Mouse (Mus musculus) ES-Bruce4 (cell line): Measurements from ENCODE around the gene Ucp2. TPM values are rescaled to one million over a fixed set of nuclear protein-coding genes. Genes with fewer than 3 reads are reported as not detected.

Source experiments
- H3K27ac ChIP-seq: 2 replicates; pipeline ENCODE4 v1.5.1; 2012; ENCODE audit warnings: low read length, inconsistent platforms; ENCODE audit not compliant: insufficient read depth
- H3K27me3 ChIP-seq: 2 replicates; pipeline ENCODE4 v1.6.1; 2012; ENCODE audit warnings: mild to moderate bottlenecking, low read length, inconsistent platforms; ENCODE audit not compliant: control insufficient read depth, poor library complexity, insufficient read depth, severe bottlenecking
- H3K36me3 ChIP-seq: 2 replicates; pipeline ENCODE4 v1.6.1; 2012; ENCODE audit warnings: inconsistent platforms, mild to moderate bottlenecking, low read length, moderate library complexity; ENCODE audit not compliant: control insufficient read depth, poor library complexity, insufficient read depth, severe bottlenecking
- H3K4me1 ChIP-seq: one replicate; pipeline ENCODE4 v1.8.1; 2011; ENCODE audit warnings: low read length; ENCODE audit not compliant: control insufficient read depth, insufficient read depth
- H3K4me3 ChIP-seq: 2 replicates; pipeline ENCODE4 v1.5.1; 2011; ENCODE audit warnings: low read depth, mild to moderate bottlenecking, low read length
- H3K9ac ChIP-seq: 2 replicates; pipeline ENCODE4 v1.6.1; 2012; ENCODE audit warnings: low read depth, mild to moderate bottlenecking, inconsistent platforms; ENCODE audit not compliant: poor library complexity, severe bottlenecking
- H3K9me3 ChIP-seq: replicated peaks from 2 replicates; pipeline ENCODE4 v1.6.1; 2012; ENCODE audit warnings: mild to moderate bottlenecking, low read length, inconsistent platforms; ENCODE audit not compliant: control insufficient read depth, poor library complexity, insufficient read depth, severe bottlenecking
- CTCF ChIP-seq: IDR thresholded peaks from one replicate; pipeline ENCODE4 v1.8.1; 2011; ENCODE audit warnings: low read depth, low read length
- EP300 ChIP-seq: IDR thresholded peaks from 2 replicates; pipeline ENCODE4 v1.6.1; 2011; ENCODE audit warnings: low read depth, low read length; ENCODE audit not compliant: insufficient read depth
- POLR2A ChIP-seq: IDR thresholded peaks from one replicate; pipeline ENCODE4 v1.8.1; 2011; ENCODE audit warnings: low read length; ENCODE audit not compliant: insufficient read depth
- polyA plus RNA-seq: library from polyadenylated mRNA; stranded (reverse); fragments of >200 nt; gene quantifications from 2 replicates; pipeline ENCODE4 v1.2.4, GENCODE M21; 2011; ENCODE audit warnings: low read depth; ENCODE audit not compliant: missing spikeins, insufficient read depth, insufficient read length

Gene Ucp2
- polyA plus RNA-seq, 1 experiment: 162 TPM

- no peaks in the 10 kb centered on the region for H3K9me3 ChIP-seq
- no peak overlapping the region for H3K4me3 ChIP-seq
- H3K9ac ChIP-seq: no peak overlapping the region
- peaks cover 14% of the 10 kb centered on the region for H3K4me1 ChIP-seq
- H3K27ac ChIP-seq: peak overlapping the region; percentile 62; the same call in 1 of the 2 replicates
- H3K27me3 ChIP-seq: no peaks in the 10 kb centered on the region
- H3K36me3 ChIP-seq: peaks cover 16% of the 10 kb centered on the region
- no peak for TF ChIP-seq CTCF
- TF ChIP-seq EP300: no peak
These were observed 9.9 kb downstream of the Ucp2 start for GRCm38 (mm10) chr7:100503076-100503475.

- Histone ChIP-seq H3K36me3 (peaks cover 2% of the 10 kb centered on the region; the same call in 1 of the 2 replicates), H3K9me3 (no peaks in the 10 kb centered on the region), H3K4me1 (peaks cover 14% of the 10 kb centered on the region), H3K4me3 (no peak overlapping the region), H3K27ac (no peak overlapping the region), H3K9ac (no peak overlapping the region), H3K27me3 (no peaks in the 10 kb centered on the region)
- no peak for TF ChIP-seq POLR2A
- no peak for TF ChIP-seq CTCF
- TF ChIP-seq EP300: no peak
These were observed 11.8 kb downstream of the Ucp2 start for GRCm38 (mm10) chr7:100504740-100505487.

GRCm38 (mm10) chr7:100506494-100506893 is 13.4 kb downstream of the Ucp2 start:
- Histone ChIP-seq H3K27me3 (no peaks in the 10 kb centered on the region), H3K9ac (no peak overlapping the region), H3K9me3 (no peaks in the 10 kb centered on the region), H3K27ac (no peak overlapping the region), H3K4me1 (peaks cover 10% of the 10 kb centered on the region), H3K36me3 (no peaks in the 10 kb centered on the region), H3K4me3 (no peak overlapping the region)
- TF ChIP-seq EP300: no peak
- TF ChIP-seq POLR2A: no peak
- TF ChIP-seq CTCF: no peak

GRCm38 (mm10) chr7:100508670-100509069 is 15.5 kb downstream of the Ucp2 start:
- H3K9ac ChIP-seq: no peak overlapping the region
- no peaks in the 10 kb centered on the region for H3K27me3 ChIP-seq
- no peak overlapping the region for H3K4me3 ChIP-seq
- peaks cover 3% of the 10 kb centered on the region for H3K4me1 ChIP-seq
- no peak for TF ChIP-seq POLR2A
- no peak for TF ChIP-seq CTCF
- no peak for TF ChIP-seq EP300
- no peaks in the 10 kb centered on the region for H3K36me3 ChIP-seq
- H3K27ac ChIP-seq: no peak overlapping the region
- no peaks in the 10 kb centered on the region for H3K9me3 ChIP-seq

- Histone ChIP-seq H3K9me3 (no peaks in the 10 kb centered on the region), H3K27me3 (no peaks in the 10 kb centered on the region), H3K4me1 (peaks cover 1% of the 10 kb centered on the region), H3K36me3 (no peaks in the 10 kb centered on the region), H3K4me3 (0 out of 2 replicates have a peak overlapping the region, but pooled peaks have one; percentile 10), H3K9ac (no peak overlapping the region), H3K27ac (no peak overlapping the region)
- TF ChIP-seq CTCF: no peak
- no peak for TF ChIP-seq EP300
- no peak for TF ChIP-seq POLR2A
These were observed 18.5 kb downstream of the Ucp2 start for GRCm38 (mm10) chr7:100511602-100512001.

GRCm38 (mm10) chr7:100514573-100514972 is 21.4 kb downstream of the Ucp2 start, which contains the start of gene Dnajb13:
Dnajb13 (minus strand) TSS chr7:100514960.
- Histone ChIP-seq H3K9me3 (no peaks in the 10 kb centered on the region), H3K9ac (no peak within 1 kb of the TSS), H3K4me1 (no peaks in the 10 kb centered on the region), H3K27me3 (no peaks in the 10 kb centered on the region), H3K4me3 (no peak within 1 kb of the TSS), H3K36me3 (no peaks in the 10 kb centered on the region), H3K27ac (no peak within 1 kb of the TSS)
- TF ChIP-seq EP300 (no peak), POLR2A (no peak), CTCF (no peak)
